Mouse (Mus musculus) intestine, postnatal 0 days (tissue): ENCODE results near the gene Siah3. TPM values are rescaled to one million over a fixed set of nuclear protein-coding genes. Genes with fewer than 3 reads are reported as not detected.
"Not testable (repeated sequence)": the region's sequence is repeated elsewhere in the genome, so short reads cannot be mapped to it uniquely, and the experiment has no call there.

ENCODE experiments used
- ATAC-seq: fragments of 200-750 bp; cut with Nextera tagmentation; 2 replicates; pipeline ENCODE4 v1.8.0; 2017; ENCODE audit warnings: mild to moderate bottlenecking, moderate TSS enrichment, moderate library complexity
- H3K27ac ChIP-seq: fragments of 300-500 bp; sonication (generic); 2 replicates; pipeline ENCODE4 v1.5.1; 2014; ENCODE audit warnings: mild to moderate bottlenecking, low read depth, low read length, moderate library complexity
- H3K27me3 ChIP-seq: fragments of 300-500 bp; sonication (generic); replicated peaks from 2 replicates; pipeline ENCODE4 v1.6.1; 2014; ENCODE audit warnings: low read length, mixed read lengths; ENCODE audit not compliant: control insufficient read depth, insufficient read depth
- H3K36me3 ChIP-seq: fragments of 300-500 bp; sonication (generic); 2 replicates; pipeline ENCODE4 v1.6.1; 2014; ENCODE audit warnings: mild to moderate bottlenecking, moderate library complexity; ENCODE audit not compliant: control insufficient read depth, insufficient read depth
- H3K4me1 ChIP-seq: fragments of 300-500 bp; sonication (generic); replicated peaks from 2 replicates; pipeline ENCODE4 v1.6.1; 2014; ENCODE audit warnings: antibody characterized with exemption, low read length, mixed read lengths; ENCODE audit not compliant: control insufficient read depth, insufficient read depth
- H3K4me2 ChIP-seq: fragments of 300-500 bp; sonication (generic); replicated peaks from 2 replicates; pipeline ENCODE4 v1.6.1; 2014; ENCODE audit warnings: low read depth, mild to moderate bottlenecking, moderate library complexity
- H3K4me3 ChIP-seq: fragments of 300-500 bp; sonication (generic); 2 replicates; pipeline ENCODE4 v1.5.1; 2014; ENCODE audit warnings: low read depth, low read length
- H3K9ac ChIP-seq: fragments of 300-500 bp; sonication (generic); 2 replicates; pipeline ENCODE4 v1.6.1; 2014; ENCODE audit warnings: mild to moderate bottlenecking, low read depth, low read length
- H3K9me3 ChIP-seq: fragments of 300-500 bp; sonication (generic); 2 replicates; pipeline ENCODE4 v1.6.1; 2016; ENCODE audit warnings: mixed run types; ENCODE audit not compliant: control insufficient read depth
- CTCF ChIP-seq: sonication (generic); IDR thresholded peaks from 2 replicates; pipeline ENCODE4 v1.5.1; 2016; ENCODE audit warnings: low read depth, mild to moderate bottlenecking, control low read depth, antibody characterized with exemption, moderate library complexity
- WGBS: fragments of 180-500 bp; shearing (Covaris S2); extraction: QIAGEN DNeasy Blood & Tissue Kit; methylation state at CpG from one replicate; pipeline ENCODE4 v1.1.7; 2014; 5-methylcytosine and 5-hydroxymethylcytosine counted together
- polyA plus RNA-seq: library from polyadenylated mRNA; unstranded; fragments of >200 nt; fragmentation: Nextera tagmentation; extraction: Ambion mirVana; gene quantifications from 2 replicates; pipeline ENCODE4 v1.2.1, GENCODE M21; 2015

The Siah3 gene
- polyA plus RNA-seq, 1 experiment from 2014 or later, result not detected

DNA sequence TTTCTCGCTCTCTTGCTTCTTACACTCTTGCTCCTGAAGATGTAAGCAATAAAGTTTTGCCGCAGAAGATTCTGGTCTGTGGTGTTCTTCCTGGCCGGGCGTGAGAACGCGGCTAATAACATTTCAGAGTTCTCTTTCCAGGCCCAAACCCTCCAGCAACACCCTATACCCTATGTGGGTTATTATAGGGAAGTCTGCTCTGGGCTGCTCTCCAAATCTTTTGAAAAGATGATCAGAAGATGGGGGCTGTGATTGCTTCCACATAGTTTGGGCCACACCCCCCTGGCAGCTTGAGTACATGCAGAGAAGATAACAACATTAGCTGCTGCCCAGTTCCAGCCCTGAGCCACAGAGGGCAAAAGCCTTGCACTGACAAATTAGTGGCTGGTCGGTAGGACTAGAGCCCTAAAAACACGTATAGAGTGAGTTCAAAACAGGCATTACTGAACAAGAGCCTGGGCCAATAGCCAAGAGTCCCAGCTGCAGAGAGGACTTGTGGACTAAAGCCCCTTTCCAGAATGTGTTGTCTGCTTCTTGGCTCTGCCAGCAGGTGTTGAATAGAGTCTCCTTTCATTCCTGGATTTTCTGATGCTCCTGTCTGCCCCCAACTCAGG, 24.5 kb upstream of the Siah3 start:
- Histone ChIP-seq H3K36me3 (no peaks in the 10 kb centered on the region), H3K27ac (no peak overlapping the region), H3K9ac (no peak overlapping the region), H3K4me3 (no peak overlapping the region), H3K27me3 (no peaks in the 10 kb centered on the region), H3K4me1 (no peaks in the 10 kb centered on the region), H3K4me2 (no peak overlapping the region), H3K9me3 (no peaks in the 10 kb centered on the region)
- TF ChIP-seq CTCF, result no peak
- ATAC-seq, result no peak
- 87% methylated on average over 7 of the region's 8 CpGs for WGBS

DNA sequence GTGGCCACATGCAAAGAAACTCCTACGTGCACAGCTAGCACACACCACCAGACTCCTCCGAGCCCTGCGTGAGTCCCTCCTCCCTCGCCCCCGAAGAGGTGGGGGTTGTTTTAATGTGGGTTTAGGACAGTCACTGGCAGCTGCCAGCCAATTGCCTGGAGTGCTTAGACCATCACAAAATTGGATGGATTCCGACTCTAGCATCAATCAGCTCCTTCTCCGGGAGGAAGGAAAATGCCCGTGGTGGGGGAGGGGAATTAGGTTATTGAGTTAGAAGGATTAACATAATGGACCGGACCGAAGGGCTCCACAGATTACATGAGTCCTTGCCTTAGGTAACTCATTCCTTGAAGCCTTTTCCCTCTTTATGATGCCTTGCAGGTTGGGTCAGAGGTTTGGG, 22.9 kb upstream of the Siah3 start:
- Histone ChIP-seq H3K9ac (no peak overlapping the region), H3K4me2 (no peak overlapping the region), H3K27me3 (no peaks in the 10 kb centered on the region), H3K4me1 (no peaks in the 10 kb centered on the region), H3K36me3 (no peaks in the 10 kb centered on the region), H3K4me3 (no peak overlapping the region), H3K27ac (no peak overlapping the region), H3K9me3 (no peaks in the 10 kb centered on the region)
- WGBS, result 79% methylated on average over 10 of the region's 10 CpGs
- no peak for TF ChIP-seq CTCF
- ATAC-seq, result no peak

DNA sequence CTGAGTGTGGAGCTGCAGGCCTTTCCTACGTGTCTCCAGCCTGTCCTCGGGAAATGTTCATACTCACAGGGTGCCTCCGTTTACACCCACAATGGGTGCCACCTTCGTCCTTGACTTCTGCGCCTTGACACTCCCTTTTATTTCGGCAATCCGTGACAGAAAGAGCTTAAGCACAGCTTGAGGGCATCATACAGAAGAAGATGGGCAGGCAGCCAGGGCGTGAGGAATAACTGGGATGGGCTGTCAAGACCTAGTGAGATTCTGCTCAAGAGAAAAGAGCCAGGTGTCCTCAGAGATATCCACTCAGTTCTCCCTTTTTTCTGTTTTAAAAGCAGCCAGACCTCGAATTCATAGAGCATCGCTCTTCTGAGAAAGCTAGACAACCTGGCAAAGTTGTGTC, 21.2 kb upstream of the Siah3 start:
- Histone ChIP-seq H3K4me1 (no peaks in the 10 kb centered on the region), H3K9me3 (no peaks in the 10 kb centered on the region), H3K27ac (no peak overlapping the region), H3K27me3 (no peaks in the 10 kb centered on the region), H3K9ac (no peak overlapping the region), H3K4me3 (no peak overlapping the region), H3K4me2 (no peak overlapping the region), H3K36me3 (no peaks in the 10 kb centered on the region)
- ATAC-seq, result no peak
- TF ChIP-seq CTCF, result no peak
- 64% methylated on average over 10 of the region's 10 CpGs for WGBS

DNA sequence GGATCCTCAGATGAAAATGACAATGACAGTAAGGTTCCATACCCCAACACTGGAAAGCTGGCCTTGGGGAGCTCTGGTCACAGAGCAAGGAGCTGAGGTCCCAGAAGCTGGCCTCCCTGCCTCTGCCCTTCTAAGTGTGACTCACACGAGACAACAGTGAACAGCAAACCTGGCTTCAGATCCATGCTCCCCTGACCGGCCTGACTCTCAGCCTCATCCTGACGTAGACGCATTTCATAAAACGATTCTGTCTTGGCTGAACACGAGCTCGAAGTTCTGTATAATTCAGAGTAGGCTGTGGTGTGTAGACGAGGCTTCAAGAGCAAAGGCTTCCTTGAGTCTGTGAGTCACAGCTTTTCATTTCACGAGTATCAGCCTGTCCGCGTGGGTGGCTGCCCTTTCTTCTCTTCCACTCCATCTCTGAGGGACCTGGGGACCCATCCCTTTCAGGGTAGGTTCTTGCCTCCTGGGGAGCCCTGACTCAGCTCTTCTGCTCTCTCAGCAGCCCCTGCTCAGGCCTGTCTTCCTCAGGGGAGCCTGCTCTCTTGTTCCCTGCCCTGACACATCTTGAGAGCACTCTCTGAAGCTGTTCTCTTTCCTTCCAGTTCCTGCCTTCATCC, 11.2 kb upstream of the Siah3 start:
- no peak overlapping the region for H3K4me2 ChIP-seq
- H3K9ac ChIP-seq, result no peak overlapping the region
- 73% methylated on average over 11 of the region's 11 CpGs for WGBS
- no peak overlapping the region for H3K27ac ChIP-seq
- no peaks in the 10 kb centered on the region for H3K27me3 ChIP-seq
- no peak overlapping the region for H3K4me3 ChIP-seq
- no peaks in the 10 kb centered on the region for H3K36me3 ChIP-seq
- no peak for ATAC-seq
- no peak for TF ChIP-seq CTCF
- no peaks in the 10 kb centered on the region; the same call in 1 of the 2 replicates for H3K4me1 ChIP-seq
- no peaks in the 10 kb centered on the region for H3K9me3 ChIP-seq

DNA sequence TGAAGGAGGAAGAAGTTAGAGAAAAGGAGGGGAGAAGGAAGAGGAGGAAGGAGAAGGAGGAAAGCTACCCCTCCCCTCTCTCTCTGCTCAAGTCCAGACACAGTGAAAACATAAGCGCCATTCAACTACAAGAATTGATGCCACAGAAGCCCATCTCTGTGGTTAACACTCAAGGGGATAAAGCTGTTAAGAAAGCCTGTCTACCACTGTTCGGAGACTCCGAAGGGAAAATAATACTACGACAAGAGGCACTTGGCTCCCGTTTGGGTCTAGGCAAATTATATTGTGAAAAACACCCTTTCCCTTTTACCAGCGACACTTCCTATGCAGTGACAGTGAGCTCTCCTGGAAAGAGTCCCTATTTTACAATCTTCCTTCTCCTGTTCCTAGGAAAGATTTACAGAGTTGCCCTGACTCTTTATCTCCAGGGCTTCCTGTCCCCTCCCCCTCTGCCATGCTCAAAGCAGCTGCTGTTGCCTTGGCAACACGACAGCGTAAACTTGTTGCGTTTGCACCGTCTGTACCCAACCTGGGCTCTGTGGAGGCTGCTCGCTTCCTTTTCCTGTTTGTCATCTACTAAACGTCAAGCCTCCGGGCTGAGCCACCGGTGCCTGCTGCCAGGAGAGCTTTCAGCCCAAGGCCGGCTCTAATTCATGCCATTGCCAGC, 10.4 kb upstream of the Siah3 start:
- ATAC-seq, result peak; percentile 41
- 6% methylated on average over 15 of the region's 15 CpGs for WGBS
- Histone ChIP-seq H3K27ac (no peak overlapping the region), H3K9me3 (no peaks in the 10 kb centered on the region), H3K36me3 (no peaks in the 10 kb centered on the region), H3K4me1 (no peaks in the 10 kb centered on the region; the same call in 1 of the 2 replicates), H3K4me3 (peak overlapping the region; percentile 20), H3K9ac (no peak overlapping the region), H3K27me3 (no peaks in the 10 kb centered on the region), H3K4me2 (peak overlapping the region; percentile 57)
- no peak for TF ChIP-seq CTCF

DNA sequence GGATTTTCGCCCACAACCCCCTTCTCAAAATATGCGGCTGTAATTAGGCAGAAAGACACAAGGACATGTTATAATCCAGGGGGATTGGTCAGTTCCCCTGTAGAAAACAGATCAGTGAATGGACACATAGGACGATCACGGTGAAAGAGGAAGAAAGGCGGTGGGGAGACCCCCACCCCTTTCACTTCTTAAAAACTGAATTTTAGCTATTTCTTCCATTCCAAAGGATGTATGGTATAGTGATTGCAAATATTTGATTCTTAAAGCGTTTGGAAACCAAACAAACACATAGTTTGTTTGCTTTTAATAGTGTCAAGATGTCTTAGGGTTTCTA, 9.9 kb upstream of the Siah3 start:
- Histone ChIP-seq H3K4me3 (peak overlapping the region; percentile 20), H3K9me3 (no peaks in the 10 kb centered on the region), H3K36me3 (no peaks in the 10 kb centered on the region), H3K4me2 (peak overlapping the region; percentile 57), H3K27me3 (no peaks in the 10 kb centered on the region), H3K4me1 (no peaks in the 10 kb centered on the region; the same call in 1 of the 2 replicates), H3K9ac (no peak overlapping the region), H3K27ac (no peak overlapping the region)
- WGBS, result 35% methylated on average over 6 of the region's 6 CpGs
- no peak for TF ChIP-seq CTCF
- no peak for ATAC-seq

DNA sequence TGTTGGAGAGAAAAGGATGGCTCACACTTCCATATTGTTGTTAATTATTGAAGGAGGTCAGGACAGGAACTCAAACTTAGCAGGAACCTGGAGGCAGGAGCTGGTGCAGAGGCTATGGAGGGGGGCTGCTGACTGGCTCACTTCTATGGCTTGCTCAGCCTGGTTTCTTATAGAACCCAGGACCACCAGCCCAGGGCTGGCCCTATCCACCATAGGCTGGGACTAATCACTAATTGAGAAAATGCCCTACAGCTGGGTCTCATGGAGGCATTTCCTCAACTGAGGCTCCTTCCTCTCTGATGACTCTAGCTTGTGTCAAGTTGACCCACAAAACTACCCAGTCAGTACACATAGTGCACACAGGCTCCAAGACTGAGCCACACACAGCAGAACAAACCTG, 9.5 kb upstream of the Siah3 start:
- not testable (repeated sequence) for ATAC-seq, H3K4me2 ChIP-seq, H3K9ac ChIP-seq, H3K4me1 ChIP-seq, H3K4me3 ChIP-seq, H3K9me3 ChIP-seq, H3K36me3 ChIP-seq, H3K27me3 ChIP-seq, H3K27ac ChIP-seq
